Mouse (Mus musculus) embryonic facial prominence, embryonic 11.5 days (tissue): ENCODE data around the gene Elof1. TPM values are rescaled to one million over a fixed set of nuclear protein-coding genes. Genes with fewer than 3 reads are reported as not detected.

ENCODE experiments used
- ATAC-seq: fragments of 200-750 bp; cut with Nextera tagmentation; replicated peaks from 2 replicates; pipeline ENCODE4 v1.8.0; 2017; ENCODE audit warnings: low read depth; ENCODE audit not compliant: insufficient number of reproducible peaks, low FRiP score, low TSS enrichment
- DNase-seq: peaks from one replicate; pipeline ENCODE4 v3.0.0-alpha.2; 2015; ENCODE audit warnings: low spot score
- H3K27ac ChIP-seq: fragments of 300-500 bp; sonication (generic); replicated peaks from 2 replicates; pipeline ENCODE4 v1.5.1; 2014; ENCODE audit warnings: mild to moderate bottlenecking, low read depth, low read length, control low read depth
- H3K27me3 ChIP-seq: fragments of 300-500 bp; sonication (generic); 2 replicates; pipeline ENCODE4 v1.6.1; 2014; ENCODE audit warnings: mild to moderate bottlenecking, low read length, moderate library complexity, mixed read lengths; ENCODE audit not compliant: control insufficient read depth, insufficient read depth
- H3K36me3 ChIP-seq: fragments of 300-500 bp; sonication (generic); replicated peaks from 2 replicates; pipeline ENCODE4 v1.6.1; 2014; ENCODE audit warnings: low read depth, mild to moderate bottlenecking, low read length, moderate library complexity, mixed read lengths; ENCODE audit not compliant: control insufficient read depth, insufficient read depth
- H3K4me1 ChIP-seq: fragments of 300-500 bp; sonication (generic); 2 replicates; pipeline ENCODE4 v1.6.1; 2014; ENCODE audit warnings: low read length, mixed read lengths; ENCODE audit not compliant: control insufficient read depth, insufficient read depth
- H3K4me2 ChIP-seq: fragments of 300-500 bp; sonication (generic); 2 replicates; pipeline ENCODE4 v1.6.1; 2014; ENCODE audit warnings: low read depth, mild to moderate bottlenecking, control low read depth, low read length, moderate library complexity
- H3K4me3 ChIP-seq: fragments of 300-500 bp; sonication (generic); 2 replicates; pipeline ENCODE4 v1.5.1; 2014; ENCODE audit warnings: low read depth, low read length, control low read depth
- H3K9ac ChIP-seq: fragments of 300-500 bp; sonication (generic); replicated peaks from 2 replicates; pipeline ENCODE4 v1.6.1; 2014; ENCODE audit warnings: mild to moderate bottlenecking, control low read depth, low read length
- H3K9me3 ChIP-seq: fragments of 300-500 bp; sonication (generic); replicated peaks from 2 replicates; pipeline ENCODE4 v1.6.1; 2016; ENCODE audit warnings: mild to moderate bottlenecking, low read length, inconsistent platforms, mixed read lengths; ENCODE audit not compliant: control insufficient read depth
- WGBS: fragments of 180-500 bp; shearing (Covaris S2); extraction: QIAGEN DNeasy Blood & Tissue Kit; methylation state at CpG from one replicate; pipeline ENCODE4 v1.1.7; 2014; 5-methylcytosine and 5-hydroxymethylcytosine counted together
- polyA plus RNA-seq: library from polyadenylated mRNA; unstranded; fragments of >200 nt; fragmentation: Nextera tagmentation; extraction: Ambion mirVana; gene quantifications from 2 replicates; pipeline ENCODE4 v1.2.1, GENCODE M21; 2014

Gene Elof1
- polyA plus RNA-seq, result 210 and 215 TPM in 2 replicates

GRCm38 (mm10) chr9:22116740-22117426, at the start of gene Elof1:
Gene Elof1 (minus strand): TSS chr9:22117172.
- WGBS, result under 1% methylated on average over 52 of the region's 52 CpGs
- peak; percentile 93 for ATAC-seq

GRCm38 (mm10) chr9:22166686-22167085, 49.7 kb upstream of the Elof1 start:
- no peak for DNase-seq
- H3K9ac ChIP-seq, result no peak overlapping the region
- WGBS, result 89% methylated on average over 10 of the region's 10 CpGs

More at GRCm38 (mm10) chr9:22116740-22117426, at the start of gene Elof1:
- Histone ChIP-seq H3K27ac (peak within 1 kb of the TSS; percentile 56; the same call in 1 of the 2 replicates), H3K4me1 (no peaks in the 10 kb centered on the region), H3K27me3 (no peaks in the 10 kb centered on the region), H3K4me3 (peak within 1 kb of the TSS; percentile 89), H3K9ac (peak within 1 kb of the TSS; percentile 93), H3K36me3 (peaks cover 4% of the 10 kb centered on the region; the same call in 1 of the 2 replicates), H3K4me2 (peak within 1 kb of the TSS; percentile 76), H3K9me3 (no peaks in the 10 kb centered on the region)
- peak; percentile 99 for DNase-seq

GRCm38 (mm10) chr9:22165964-22166363, 49.0 kb upstream of the Elof1 start:
- no peaks in the 10 kb centered on the region for H3K36me3 ChIP-seq
- no peaks in the 10 kb centered on the region for H3K9me3 ChIP-seq
- ATAC-seq, result no peak
- WGBS, result 50% methylated on average over 6 of the region's 6 CpGs
- H3K27me3 ChIP-seq, result no peaks in the 10 kb centered on the region
- H3K4me2 ChIP-seq, result no peak overlapping the region
- H3K9ac ChIP-seq, result no peak overlapping the region
- no peak overlapping the region for H3K4me3 ChIP-seq
- no peaks in the 10 kb centered on the region for H3K4me1 ChIP-seq
- no peak overlapping the region for H3K27ac ChIP-seq
- no peak for DNase-seq

More at GRCm38 (mm10) chr9:22166686-22167085, 49.7 kb upstream of the Elof1 start:
- Histone ChIP-seq H3K27me3 (no peaks in the 10 kb centered on the region), H3K4me1 (no peaks in the 10 kb centered on the region), H3K4me2 (no peak overlapping the region), H3K36me3 (no peaks in the 10 kb centered on the region), H3K4me3 (no peak overlapping the region), H3K27ac (no peak overlapping the region), H3K9me3 (no peaks in the 10 kb centered on the region)
- no peak for ATAC-seq

DNA sequence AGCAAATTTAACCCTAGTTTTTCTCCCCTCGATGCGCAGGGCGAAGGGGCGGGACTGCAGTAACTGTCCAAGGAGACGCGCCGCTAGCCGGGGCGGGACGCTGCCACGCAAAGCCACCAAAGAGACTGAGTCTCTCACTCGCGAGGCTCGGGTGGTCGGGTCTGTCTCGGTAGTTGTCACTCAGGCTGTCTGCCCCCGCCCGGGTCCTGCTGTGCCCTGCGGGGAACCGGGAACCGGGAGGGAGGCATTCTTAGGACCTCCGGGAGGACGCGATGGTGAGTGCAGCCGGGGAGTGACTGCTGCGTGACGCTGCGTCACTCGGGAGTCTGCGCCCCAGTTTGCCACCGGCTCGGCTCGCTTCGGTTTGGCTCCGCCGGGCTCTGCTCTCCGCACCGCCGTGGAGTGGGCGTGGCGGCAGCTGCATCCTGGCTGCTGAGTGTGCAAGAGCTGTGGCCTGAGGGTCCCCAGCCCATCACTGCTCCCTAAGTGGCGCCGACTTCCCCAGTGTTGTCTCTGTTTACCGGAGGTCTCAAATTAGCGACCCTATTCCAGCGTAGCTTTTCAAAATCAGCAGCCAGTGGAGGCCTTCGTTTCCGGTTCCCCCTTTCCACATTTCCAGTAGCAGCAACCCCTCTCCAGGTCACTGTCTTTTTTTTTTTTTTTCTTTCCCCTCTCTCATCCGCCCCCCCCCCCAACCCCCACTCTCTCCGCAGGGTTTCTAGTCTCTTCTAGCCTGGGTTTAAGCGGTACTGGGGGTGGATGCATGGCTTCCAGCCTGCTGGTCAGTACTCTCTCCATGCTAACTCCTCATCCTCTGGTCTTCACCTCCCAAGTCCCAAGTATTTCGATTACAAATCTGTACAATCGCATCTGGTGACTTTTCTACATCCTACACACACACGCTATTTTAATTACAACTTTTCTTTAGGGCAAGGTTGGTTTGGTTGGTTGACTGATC, 48.0 kb upstream of the Elof1 start:
- Histone ChIP-seq H3K36me3 (no peaks in the 10 kb centered on the region), H3K27me3 (no peaks in the 10 kb centered on the region), H3K4me3 (peak overlapping the region; percentile 61), H3K9ac (peak overlapping the region; percentile 71), H3K27ac (0 out of 2 replicates have a peak overlapping the region, but pooled peaks have one; percentile 4), H3K9me3 (no peaks in the 10 kb centered on the region), H3K4me2 (peak overlapping the region; percentile 97), H3K4me1 (no peaks in the 10 kb centered on the region)
- WGBS, result 2% methylated on average over 53 of the region's 54 CpGs
- DNase-seq, result peak; percentile 69
- peak; percentile 73 for ATAC-seq

DNA sequence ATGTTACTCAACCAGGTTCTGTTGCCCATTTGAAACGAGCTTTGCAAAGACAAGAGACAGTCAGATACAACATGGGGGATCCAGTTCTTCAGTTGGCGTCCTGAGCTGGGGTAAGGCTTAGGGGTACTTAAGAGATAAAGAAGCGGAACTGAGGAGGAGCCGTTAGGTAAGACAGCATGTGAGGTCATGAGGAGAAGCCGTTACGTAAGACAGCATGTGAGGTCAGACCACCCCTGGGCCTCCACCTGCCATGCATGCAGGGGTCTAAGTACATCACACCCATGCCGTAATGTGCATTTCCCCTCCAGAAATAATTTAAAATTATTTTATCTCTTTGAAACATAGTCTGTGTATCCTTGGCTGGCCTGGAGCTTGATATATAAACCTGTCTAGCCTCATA, 45.9 kb upstream of the Elof1 start:
- no peak overlapping the region for H3K4me2 ChIP-seq
- DNase-seq (no peak), ATAC-seq (no peak)
- WGBS, result 86% methylated on average over 7 of the region's 7 CpGs
- no peak overlapping the region for H3K9ac ChIP-seq
- no peaks in the 10 kb centered on the region for H3K27me3 ChIP-seq
- no peak overlapping the region for H3K4me3 ChIP-seq
- H3K9me3 ChIP-seq, result no peaks in the 10 kb centered on the region
- no peaks in the 10 kb centered on the region for H3K4me1 ChIP-seq
- no peaks in the 10 kb centered on the region; the same call in 1 of the 2 replicates for H3K36me3 ChIP-seq
- H3K27ac ChIP-seq, result no peak overlapping the region

DNA sequence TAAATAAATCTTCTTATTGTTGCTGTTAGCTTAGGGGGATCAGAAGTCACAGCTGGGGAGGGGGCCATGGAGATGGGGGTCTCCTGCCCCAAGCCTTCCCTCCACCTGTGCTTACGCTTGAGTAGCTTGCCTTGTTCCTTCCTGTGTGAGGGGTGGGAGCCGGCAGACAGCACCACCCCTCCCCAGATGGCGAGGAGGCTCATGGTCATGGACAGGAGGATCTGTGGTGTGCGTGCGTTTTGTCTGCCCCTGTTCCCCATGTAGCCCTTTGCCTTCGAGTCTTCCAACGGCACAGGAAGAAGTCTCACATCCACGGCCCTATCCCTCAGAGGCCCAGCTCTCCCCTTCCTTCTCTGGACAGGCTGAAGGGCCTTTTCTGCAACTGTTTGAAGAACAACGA, 45.3 kb upstream of the Elof1 start:
- H3K9me3 ChIP-seq, result no peaks in the 10 kb centered on the region
- H3K4me3 ChIP-seq, result no peak overlapping the region

GRCm38 (mm10) chr9:22161299-22161698, 44.3 kb upstream of the Elof1 start:
- no peaks in the 10 kb centered on the region for H3K27me3 ChIP-seq
- H3K4me1 ChIP-seq, result peaks cover 2% of the 10 kb centered on the region; the same call in 1 of the 2 replicates
- no peak overlapping the region for H3K9ac ChIP-seq
- no peak overlapping the region for H3K27ac ChIP-seq
- no peak overlapping the region for H3K4me2 ChIP-seq
- no peaks in the 10 kb centered on the region; the same call in 1 of the 2 replicates for H3K36me3 ChIP-seq
- DNase-seq (no peak), ATAC-seq (no peak)
- 41% methylated on average over 6 of the region's 6 CpGs for WGBS
- no peaks in the 10 kb centered on the region for H3K9me3 ChIP-seq
- H3K4me3 ChIP-seq, result no peak overlapping the region

More for the DNA sequence above, 45.3 kb upstream of the Elof1 start:
- no peak for ATAC-seq
- Histone ChIP-seq H3K36me3 (no peaks in the 10 kb centered on the region; the same call in 1 of the 2 replicates), H3K27ac (no peak overlapping the region), H3K9ac (no peak overlapping the region), H3K4me2 (no peak overlapping the region), H3K4me1 (peaks cover 2% of the 10 kb centered on the region; the same call in 1 of the 2 replicates), H3K27me3 (no peaks in the 10 kb centered on the region)
- WGBS, result 78% methylated on average over 9 of the region's 9 CpGs
- no peak for DNase-seq
